Mouse (Mus musculus) embryonic facial prominence, embryonic 11.5 days (tissue): ENCODE data around the gene Dlat. TPM values are rescaled to one million over a fixed set of nuclear protein-coding genes. Genes with fewer than 3 reads are reported as not detected.
A peak's percentile ranks its signal among the peaks of the same experiment; 100 is the strongest.

Experiments used
- ATAC-seq: fragments of 200-750 bp; cut with Nextera tagmentation; replicated peaks from 2 replicates; pipeline ENCODE4 v1.8.0; 2017; ENCODE audit warnings: low read depth; ENCODE audit not compliant: insufficient number of reproducible peaks, low FRiP score, low TSS enrichment
- DNase-seq: peaks from one replicate; pipeline ENCODE4 v3.0.0-alpha.2; 2015; ENCODE audit warnings: low spot score
- H3K27ac ChIP-seq: fragments of 300-500 bp; sonication (generic); replicated peaks from 2 replicates; pipeline ENCODE4 v1.5.1; 2014; ENCODE audit warnings: mild to moderate bottlenecking, low read depth, low read length, control low read depth
- H3K27me3 ChIP-seq: fragments of 300-500 bp; sonication (generic); 2 replicates; pipeline ENCODE4 v1.6.1; 2014; ENCODE audit warnings: mild to moderate bottlenecking, low read length, moderate library complexity, mixed read lengths; ENCODE audit not compliant: control insufficient read depth, insufficient read depth
- H3K36me3 ChIP-seq: fragments of 300-500 bp; sonication (generic); replicated peaks from 2 replicates; pipeline ENCODE4 v1.6.1; 2014; ENCODE audit warnings: low read depth, mild to moderate bottlenecking, low read length, moderate library complexity, mixed read lengths; ENCODE audit not compliant: control insufficient read depth, insufficient read depth
- H3K4me1 ChIP-seq: fragments of 300-500 bp; sonication (generic); 2 replicates; pipeline ENCODE4 v1.6.1; 2014; ENCODE audit warnings: low read length, mixed read lengths; ENCODE audit not compliant: control insufficient read depth, insufficient read depth
- H3K4me2 ChIP-seq: fragments of 300-500 bp; sonication (generic); 2 replicates; pipeline ENCODE4 v1.6.1; 2014; ENCODE audit warnings: low read depth, mild to moderate bottlenecking, control low read depth, low read length, moderate library complexity
- H3K4me3 ChIP-seq: fragments of 300-500 bp; sonication (generic); 2 replicates; pipeline ENCODE4 v1.5.1; 2014; ENCODE audit warnings: low read depth, low read length, control low read depth
- H3K9ac ChIP-seq: fragments of 300-500 bp; sonication (generic); replicated peaks from 2 replicates; pipeline ENCODE4 v1.6.1; 2014; ENCODE audit warnings: mild to moderate bottlenecking, control low read depth, low read length
- H3K9me3 ChIP-seq: fragments of 300-500 bp; sonication (generic); replicated peaks from 2 replicates; pipeline ENCODE4 v1.6.1; 2016; ENCODE audit warnings: mild to moderate bottlenecking, low read length, inconsistent platforms, mixed read lengths; ENCODE audit not compliant: control insufficient read depth
- WGBS: fragments of 180-500 bp; shearing (Covaris S2); extraction: QIAGEN DNeasy Blood & Tissue Kit; methylation state at CpG from one replicate; pipeline ENCODE4 v1.1.7; 2014; 5-methylcytosine and 5-hydroxymethylcytosine counted together
- polyA plus RNA-seq: library from polyadenylated mRNA; unstranded; fragments of >200 nt; fragmentation: Nextera tagmentation; extraction: Ambion mirVana; gene quantifications from 2 replicates; pipeline ENCODE4 v1.2.1, GENCODE M21; 2014

Dlat gene
- polyA plus RNA-seq, 1 experiment from 2014 or later, result 65.6 TPM

- Histone ChIP-seq H3K9me3 (no peaks in the 10 kb centered on the region), H3K4me2 (no peak overlapping the region), H3K4me3 (no peak overlapping the region), H3K36me3 (peaks cover 7% of the 10 kb centered on the region), H3K9ac (no peak overlapping the region), H3K27ac (no peak overlapping the region), H3K27me3 (no peaks in the 10 kb centered on the region), H3K4me1 (peaks cover 3% of the 10 kb centered on the region; the same call in 1 of the 2 replicates)
- DNase-seq (no peak), ATAC-seq (no peak)
- 93% methylated on average over 6 of the region's 6 CpGs for WGBS
Observed at GRCm38 (mm10) chr9:50601536-50601935, 58.0 kb downstream of the Dlat start.

- ATAC-seq, result no peak
- 91% methylated on average over 8 of the region's 8 CpGs for WGBS
- H3K4me1 ChIP-seq, result no peaks in the 10 kb centered on the region; the same call in 1 of the 2 replicates
Observed at GRCm38 (mm10) chr9:50596973-50597372, 62.6 kb downstream of the Dlat start.

GRCm38 (mm10) chr9:50594794-50595417 is 64.7 kb downstream of the Dlat start:
- ATAC-seq (no peak), DNase-seq (no peak)
- WGBS, result 78% methylated on average over 12 of the region's 12 CpGs
- H3K4me2 ChIP-seq, result no peak overlapping the region
- no peaks in the 10 kb centered on the region for H3K9me3 ChIP-seq
- no peak overlapping the region for H3K9ac ChIP-seq
- H3K4me3 ChIP-seq, result no peak overlapping the region
- peaks cover 9% of the 10 kb centered on the region for H3K36me3 ChIP-seq
- H3K4me1 ChIP-seq, result no peaks in the 10 kb centered on the region
- H3K27ac ChIP-seq, result no peak overlapping the region
- H3K27me3 ChIP-seq, result no peaks in the 10 kb centered on the region

More at GRCm38 (mm10) chr9:50596973-50597372, 62.6 kb downstream of the Dlat start:
- Histone ChIP-seq H3K4me2 (no peak overlapping the region), H3K4me3 (no peak overlapping the region), H3K9me3 (no peaks in the 10 kb centered on the region), H3K9ac (no peak overlapping the region), H3K27ac (no peak overlapping the region), H3K27me3 (no peaks in the 10 kb centered on the region), H3K36me3 (peaks cover 9% of the 10 kb centered on the region)
- DNase-seq, result no peak

GRCm38 (mm10) chr9:50593544-50593943 is 66.0 kb downstream of the Dlat start:
- H3K9ac ChIP-seq, result no peak overlapping the region
- DNase-seq, result peak; percentile 38
- peaks cover 6% of the 10 kb centered on the region for H3K36me3 ChIP-seq
- no peak overlapping the region for H3K27ac ChIP-seq
- H3K4me2 ChIP-seq, result no peak overlapping the region
- no peaks in the 10 kb centered on the region for H3K9me3 ChIP-seq
- no peak overlapping the region for H3K4me3 ChIP-seq
- 70% methylated on average over 3 of the region's 3 CpGs for WGBS
- no peak for ATAC-seq
- no peaks in the 10 kb centered on the region for H3K4me1 ChIP-seq
- H3K27me3 ChIP-seq, result no peaks in the 10 kb centered on the region

GRCm38 (mm10) chr9:50592955-50593354 is 66.6 kb downstream of the Dlat start:
- WGBS, result 92% methylated on average over 9 of the region's 9 CpGs

GRCm38 (mm10) chr9:50590856-50591518 is 68.6 kb downstream of the Dlat start:
- Histone ChIP-seq H3K9me3 (no peaks in the 10 kb centered on the region), H3K4me1 (no peaks in the 10 kb centered on the region), H3K9ac (no peak overlapping the region), H3K4me3 (no peak overlapping the region), H3K36me3 (no peaks in the 10 kb centered on the region; the same call in 1 of the 2 replicates), H3K27ac (no peak overlapping the region), H3K27me3 (no peaks in the 10 kb centered on the region), H3K4me2 (no peak overlapping the region)
- 77% methylated on average over 10 of the region's 10 CpGs for WGBS
- DNase-seq (no peak), ATAC-seq (no peak)

More at GRCm38 (mm10) chr9:50592955-50593354, 66.6 kb downstream of the Dlat start:
- H3K36me3 ChIP-seq, result peaks cover 6% of the 10 kb centered on the region
- no peaks in the 10 kb centered on the region for H3K4me1 ChIP-seq
- no peaks in the 10 kb centered on the region for H3K27me3 ChIP-seq
- ATAC-seq (no peak), DNase-seq (no peak)
- H3K9me3 ChIP-seq, result no peaks in the 10 kb centered on the region
- H3K4me3 ChIP-seq, result no peak overlapping the region
- no peak overlapping the region for H3K9ac ChIP-seq
- no peak overlapping the region for H3K4me2 ChIP-seq
- no peak overlapping the region for H3K27ac ChIP-seq

GRCm38 (mm10) chr9:50586955-50587354 is 72.6 kb downstream of the Dlat start:
- Histone ChIP-seq H3K9ac (no peak overlapping the region), H3K4me2 (no peak overlapping the region), H3K9me3 (no peaks in the 10 kb centered on the region), H3K27ac (no peak overlapping the region), H3K36me3 (no peaks in the 10 kb centered on the region; the same call in 1 of the 2 replicates), H3K4me3 (no peak overlapping the region), H3K4me1 (no peaks in the 10 kb centered on the region), H3K27me3 (no peaks in the 10 kb centered on the region)
- WGBS, result 79% methylated on average over 4 of the region's 4 CpGs
- no peak for DNase-seq
- ATAC-seq, result no peak

GRCm38 (mm10) chr9:50585145-50585818 is 74.3 kb downstream of the Dlat start:
- 80% methylated on average over 6 of the region's 6 CpGs for WGBS
- no peak for ATAC-seq
- H3K4me3 ChIP-seq, result no peak overlapping the region
- no peaks in the 10 kb centered on the region; the same call in 1 of the 2 replicates for H3K36me3 ChIP-seq
- no peak overlapping the region for H3K9ac ChIP-seq
- no peaks in the 10 kb centered on the region for H3K4me1 ChIP-seq
- no peaks in the 10 kb centered on the region for H3K9me3 ChIP-seq
- no peak for DNase-seq
- H3K27ac ChIP-seq, result no peak overlapping the region
- H3K27me3 ChIP-seq, result no peaks in the 10 kb centered on the region
- no peak overlapping the region for H3K4me2 ChIP-seq
